Mouse (Mus musculus) B cell, adult (primary cell): Measurements from ENCODE around the gene BC107364. TPM values are rescaled to one million over a fixed set of nuclear protein-coding genes. Genes with fewer than 3 reads are reported as not detected.

ENCODE experiments used
- total RNA-seq: library from RNA; stranded (reverse); gene quantifications from 4 replicates; pipeline ENCODE4 v1.2.4, GENCODE M21; 2023; ENCODE audit not compliant: inconsistent age

BC107364 gene
- not detected in 4 replicates for total RNA-seq

DNA sequence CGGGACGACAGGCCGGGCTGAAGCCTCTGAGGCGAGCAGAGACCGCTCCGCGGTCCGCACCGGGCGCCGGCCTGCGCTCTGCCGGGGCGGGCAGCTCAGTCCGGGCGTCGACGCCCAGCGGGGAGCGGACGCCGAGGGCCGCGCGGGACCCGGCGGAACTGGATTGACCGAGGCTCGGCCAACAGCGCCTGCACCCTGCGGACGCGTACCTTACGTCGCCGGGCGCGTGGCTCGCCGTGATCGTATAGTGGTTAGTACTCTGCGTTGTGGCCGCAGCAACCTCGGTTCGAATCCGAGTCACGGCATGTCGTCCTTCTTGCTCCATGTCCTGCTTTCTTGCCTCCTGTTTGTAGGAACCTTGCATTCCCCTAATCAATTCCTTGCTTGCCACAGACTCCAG lies at the start of gene BC107364:
Gene BC107364 (minus strand): TSS at position 45 of the 400 bp plus-strand sequence.

Other genes starting within 250 kb of the BC107364 start
- 8.4 to 10.2 TPM (median 9.0 TPM) in 4 replicates for gene Bola1, start 232.6 kb downstream of the BC107364 start, total RNA-seq
- 5.1 to 10.3 TPM (median 7.2 TPM) in 4 replicates for gene Hist2h2ab, start 232.4 kb downstream of the BC107364 start, total RNA-seq
- 110 to 130 TPM (median 113 TPM) in 4 replicates for gene Hist2h2ac, start 231.4 kb downstream of the BC107364 start, total RNA-seq
- 4.9 to 5.8 TPM (median 5.0 TPM) in 4 replicates for gene Hist2h2be, start 231.2 kb downstream of the BC107364 start, total RNA-seq
- 1.6 to 5.2 TPM (median 3.2 TPM) in 4 replicates for gene Hist2h3c2, start 213.2 kb downstream of the BC107364 start, total RNA-seq
- 684 to 746 TPM (median 716 TPM) in 4 replicates for gene Hist2h2aa2, start 212.0 kb downstream of the BC107364 start, total RNA-seq
- 4.9 to 9.3 TPM (median 6.8 TPM) in 3 of 4 replicates, not detected in the other for gene Hist2h2aa1, start 206.8 kb downstream of the BC107364 start, total RNA-seq
- gene Hist2h3c1, start 205.6 kb downstream of the BC107364 start, total RNA-seq: not detected in 4 replicates
- 52.3 to 62.2 TPM (median 53.7 TPM) in 4 replicates for gene Hist2h4, start 189.0 kb downstream of the BC107364 start, total RNA-seq
- gene Hist2h3b, start 183.7 kb downstream of the BC107364 start, total RNA-seq: 151 to 194 TPM (median 183 TPM) in 4 replicates
- 179 to 204 TPM (median 198 TPM) in 4 replicates for gene Hist2h2bb, start 182.6 kb downstream of the BC107364 start, total RNA-seq
- 0.19 to 0.60 TPM (median 0.52 TPM) in 4 replicates for gene Fcgr1, start 158.3 kb downstream of the BC107364 start, total RNA-seq
- not detected in 4 replicates for gene Hfe2, start 72.9 kb upstream of the BC107364 start, total RNA-seq
- gene Txnip, start 105.7 kb upstream of the BC107364 start, total RNA-seq: 694 to 799 TPM (median 724 TPM) in 4 replicates
- gene Gm16253, start 124.7 kb upstream of the BC107364 start, total RNA-seq: 1.1 TPM in 1 of 4 replicates, not detected in the others
- gene Polr3gl, start 141.9 kb upstream of the BC107364 start, total RNA-seq: 29.5 to 38.6 TPM (median 30.7 TPM) in 4 replicates
- not detected in 4 replicates for gene Ankrd34a, start 144.3 kb upstream of the BC107364 start, total RNA-seq
- 0.32 to 0.42 TPM (median 0.38 TPM) in 4 replicates for gene Lix1l, start 148.8 kb upstream of the BC107364 start, total RNA-seq
- gene Rbm8a, start 177.6 kb upstream of the BC107364 start, total RNA-seq: 89.8 to 108 TPM (median 92.8 TPM) in 4 replicates
- gene Pex11b, start 183.1 kb upstream of the BC107364 start, total RNA-seq: 21.1 to 26.9 TPM (median 23.2 TPM) in 4 replicates
- gene Gm42957, start 183.2 kb upstream of the BC107364 start, total RNA-seq: 0.15 TPM in 1 of 4 replicates, not detected in the others
- 1.7 to 3.0 TPM (median 2.6 TPM) in 4 replicates for gene Itga10, start 193.3 kb upstream of the BC107364 start, total RNA-seq
- gene Ankrd35, start 217.8 kb upstream of the BC107364 start, total RNA-seq: 0.19 TPM in 1 of 4 replicates, not detected in the others
- 36.7 to 42.8 TPM (median 39.4 TPM) in 4 replicates for gene Pias3, start 244.1 kb upstream of the BC107364 start, total RNA-seq